Mouse (Mus musculus): ENCODE results near the gene Ttc22. TPM values are rescaled to one million over a fixed set of nuclear protein-coding genes. Genes with fewer than 3 reads are reported as not detected.
A peak's percentile ranks its signal among the peaks of the same experiment; 100 is the strongest.

Ttc22 gene
- total RNA-seq, 1 experiment from 2014 or later: not detected

DNA sequence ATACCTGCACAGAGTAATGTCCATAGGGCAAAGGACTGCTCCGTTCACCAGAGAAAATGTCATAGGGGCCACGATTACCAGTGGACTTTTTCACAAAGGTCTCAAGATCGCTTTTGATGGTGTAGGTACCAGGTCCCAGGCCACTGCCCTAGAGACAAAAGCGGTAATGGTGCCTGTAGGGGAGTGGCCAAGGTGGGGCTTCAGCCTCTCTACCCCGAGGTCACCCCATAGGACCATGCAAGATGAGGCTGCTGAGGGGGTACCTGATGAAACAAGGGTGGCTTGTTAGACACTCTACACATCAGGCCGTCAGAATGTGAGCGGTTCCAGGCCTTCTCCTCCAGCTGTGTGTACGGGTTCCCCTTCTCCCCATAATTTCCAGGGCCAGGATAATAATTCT, 9.1 kb upstream of the Ttc22 start:
- no peak for ATAC-seq (replicated peaks in 1 of 2; ENCODE audit: insufficient read depth in 1 of 2, low FRiP score in 2 of 2, low TSS enrichment in 1 of 2, low read depth in 1 of 2, poor library complexity in 2 of 2, severe bottlenecking in 2 of 2)

- no peak for ATAC-seq (replicated peaks in 1 of 2; ENCODE audit: insufficient read depth in 1 of 2, low FRiP score in 2 of 2, low TSS enrichment in 1 of 2, low read depth in 1 of 2, poor library complexity in 2 of 2, severe bottlenecking in 2 of 2)
These were observed 8.7 kb upstream of the Ttc22 start for GRCm38 (mm10) chr4:106613560-106613959.

DNA sequence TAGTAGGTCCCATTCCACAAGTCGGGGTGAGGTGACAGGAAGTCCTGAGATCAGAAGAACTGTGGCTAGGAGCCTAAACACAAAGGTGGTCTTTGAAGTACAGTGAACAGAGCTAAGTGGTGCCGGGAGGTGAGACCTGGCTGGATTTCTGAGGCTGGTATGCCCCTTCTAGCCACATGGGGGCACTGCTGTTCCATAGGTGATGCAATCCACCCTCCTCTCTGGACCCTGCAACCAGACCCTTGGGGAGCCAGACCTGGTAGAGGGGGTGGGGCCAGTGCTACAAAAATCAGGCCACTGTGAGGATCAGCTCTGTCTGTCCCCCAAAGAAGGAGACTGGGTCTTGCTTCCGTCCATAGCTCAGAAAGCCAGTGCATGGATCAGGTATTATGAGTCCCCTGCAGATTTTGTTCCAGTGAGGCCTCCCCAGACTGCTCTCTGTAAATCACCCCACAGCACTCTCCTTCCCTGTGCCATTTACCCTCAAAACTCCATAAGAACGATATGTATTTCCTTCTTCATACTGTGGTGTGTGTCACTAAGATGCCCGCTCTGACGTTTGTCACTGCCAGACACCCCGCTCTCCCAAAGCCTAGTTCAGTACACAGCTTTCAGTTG, 7.9 kb upstream of the Ttc22 start:
- peak; percentile 74 to 83 for ATAC-seq (replicated peaks in 1 of 2; ENCODE audit: insufficient read depth in 1 of 2, low FRiP score in 2 of 2, low TSS enrichment in 1 of 2, low read depth in 1 of 2, poor library complexity in 2 of 2, severe bottlenecking in 2 of 2)

DNA sequence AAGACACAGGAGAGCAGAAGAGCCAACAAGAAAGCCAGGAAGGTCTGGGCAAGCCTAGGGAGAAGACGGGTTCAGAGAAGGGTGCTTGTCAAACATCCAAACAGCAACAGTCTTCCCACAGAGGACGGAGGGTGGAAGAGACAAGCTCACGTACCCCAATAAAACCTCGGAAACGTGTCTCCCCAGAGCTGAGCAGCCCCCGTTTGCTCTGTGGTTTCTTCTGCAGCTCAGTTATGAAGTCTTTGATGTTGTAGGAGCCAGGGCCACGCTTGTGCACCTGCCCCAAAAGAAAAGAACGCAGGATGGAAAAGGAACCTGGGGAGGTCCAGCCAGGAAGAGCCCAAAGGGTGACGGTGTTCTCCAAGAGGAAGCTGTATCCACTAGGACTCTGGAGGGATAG, 7.4 kb upstream of the Ttc22 start:
- ATAC-seq (replicated peaks in 1 of 2; ENCODE audit: insufficient read depth in 1 of 2, low FRiP score in 2 of 2, low TSS enrichment in 1 of 2, low read depth in 1 of 2, poor library complexity in 2 of 2, severe bottlenecking in 2 of 2): no peak

- ATAC-seq (replicated peaks in 1 of 2; ENCODE audit: insufficient read depth in 1 of 2, low FRiP score in 2 of 2, low TSS enrichment in 1 of 2, low read depth in 1 of 2, poor library complexity in 2 of 2, severe bottlenecking in 2 of 2): no peak
These were observed 6.6 kb upstream of the Ttc22 start for GRCm38 (mm10) chr4:106615637-106616036.

GRCm38 (mm10) chr4:106617056-106617455, 5.2 kb upstream of the Ttc22 start, which contains the start of gene Lexm:
Gene Lexm (minus strand): TSS chr4:106617241.
- ATAC-seq (replicated peaks in 1 of 2; ENCODE audit: insufficient read depth in 1 of 2, low FRiP score in 2 of 2, low TSS enrichment in 1 of 2, low read depth in 1 of 2, poor library complexity in 2 of 2, severe bottlenecking in 2 of 2): peak; percentile 24 to 43; a peak in 1 of 4 replicates

- ATAC-seq (replicated peaks in 1 of 2; ENCODE audit: insufficient read depth in 1 of 2, low FRiP score in 2 of 2, low TSS enrichment in 1 of 2, low read depth in 1 of 2, poor library complexity in 2 of 2, severe bottlenecking in 2 of 2): no peak
These were observed 3.3 kb upstream of the Ttc22 start for GRCm38 (mm10) chr4:106618898-106619297.

GRCm38 (mm10) chr4:106621428-106621827, 804 bp upstream of the Ttc22 start:
- no peak for ATAC-seq (replicated peaks in 1 of 2; ENCODE audit: insufficient read depth in 1 of 2, low FRiP score in 2 of 2, low TSS enrichment in 1 of 2, low read depth in 1 of 2, poor library complexity in 2 of 2, severe bottlenecking in 2 of 2)

DNA sequence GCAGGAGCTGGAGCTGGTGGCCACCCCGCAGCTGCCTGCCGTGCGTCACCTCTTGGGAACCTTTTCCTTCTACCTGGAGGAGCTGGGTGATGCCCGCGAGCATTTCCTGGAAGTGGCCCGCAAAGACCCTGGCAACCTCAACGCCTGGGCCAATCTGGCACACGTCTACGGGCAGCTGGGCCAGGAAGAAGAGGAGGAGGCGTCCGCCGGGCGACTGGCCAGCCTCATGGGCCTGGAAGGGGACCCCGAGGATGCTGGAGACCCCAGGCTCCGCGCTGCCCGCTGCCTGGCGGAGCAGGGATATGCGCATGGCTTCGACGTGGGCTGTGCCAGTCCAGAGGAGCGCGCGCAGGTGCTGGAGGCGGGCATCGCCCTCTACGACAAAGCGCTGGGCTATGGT, 480 bp downstream of the Ttc22 start:
- no peak for ATAC-seq (replicated peaks in 1 of 2; ENCODE audit: insufficient read depth in 1 of 2, low FRiP score in 2 of 2, low TSS enrichment in 1 of 2, low read depth in 1 of 2, poor library complexity in 2 of 2, severe bottlenecking in 2 of 2)

GRCm38 (mm10) chr4:106624271-106624670, 2.0 kb downstream of the Ttc22 start:
- no peak for ATAC-seq (replicated peaks in 1 of 2; ENCODE audit: insufficient read depth in 1 of 2, low FRiP score in 2 of 2, low TSS enrichment in 1 of 2, low read depth in 1 of 2, poor library complexity in 2 of 2, severe bottlenecking in 2 of 2)

DNA sequence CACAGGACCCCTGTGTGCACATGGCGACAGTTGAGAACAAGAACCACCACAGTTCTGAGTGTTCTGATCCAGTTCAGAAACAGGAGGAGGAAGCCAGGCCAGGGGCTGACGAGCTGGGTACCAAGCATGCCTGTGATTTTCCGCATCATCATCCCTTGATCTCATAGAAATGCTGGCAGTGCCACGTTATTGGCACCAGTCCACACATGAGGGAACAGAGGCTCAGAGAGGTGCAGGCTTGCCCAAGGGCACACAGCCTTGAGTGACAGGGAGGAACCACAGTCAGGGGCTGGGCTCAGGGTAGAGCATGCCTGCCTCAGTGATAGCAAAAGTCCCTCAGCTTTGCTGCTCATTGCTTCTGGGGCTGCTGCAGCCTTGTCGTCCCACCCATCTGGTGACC, 5.6 kb downstream of the Ttc22 start:
- no peak for ATAC-seq (replicated peaks in 1 of 2; ENCODE audit: insufficient read depth in 1 of 2, low FRiP score in 2 of 2, low TSS enrichment in 1 of 2, low read depth in 1 of 2, poor library complexity in 2 of 2, severe bottlenecking in 2 of 2)

DNA sequence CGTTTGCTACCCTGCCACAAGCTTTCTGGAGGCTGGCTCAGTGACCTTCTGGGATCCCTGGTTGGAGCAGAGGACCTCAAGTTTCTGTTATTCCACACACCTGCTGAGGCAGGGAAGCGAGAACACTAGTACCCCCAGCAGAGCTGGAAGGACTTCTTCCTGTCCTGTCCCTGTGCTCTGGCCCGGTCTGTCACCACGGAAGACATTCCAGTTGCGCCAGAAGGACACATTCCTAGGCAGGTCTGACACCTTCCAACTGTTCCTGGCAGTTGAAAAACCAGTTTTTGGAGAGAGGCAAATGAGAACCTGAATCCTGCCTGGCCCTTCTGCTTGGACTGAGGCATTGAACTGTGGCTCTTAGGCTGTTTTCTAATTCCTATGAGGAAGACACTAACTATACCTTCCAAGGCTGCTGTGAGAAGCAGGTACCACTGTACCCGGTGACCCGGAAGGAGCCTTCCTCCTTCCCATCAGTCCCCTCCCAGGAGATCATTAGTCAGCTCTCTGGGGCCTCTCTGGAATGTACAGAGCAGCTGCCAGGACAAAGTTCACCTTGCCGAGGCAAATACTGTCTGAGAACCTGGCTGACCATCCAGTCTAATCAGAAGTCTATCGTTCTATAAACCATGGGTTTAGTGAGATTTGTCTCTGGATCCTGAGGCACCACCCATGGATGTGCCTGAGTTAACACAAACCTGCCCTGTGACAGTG, 6.6 kb downstream of the Ttc22 start:
- ATAC-seq (replicated peaks in 1 of 2; ENCODE audit: insufficient read depth in 1 of 2, low FRiP score in 2 of 2, low TSS enrichment in 1 of 2, low read depth in 1 of 2, poor library complexity in 2 of 2, severe bottlenecking in 2 of 2): no peak

- no peak for ATAC-seq (replicated peaks in 1 of 2; ENCODE audit: insufficient read depth in 1 of 2, low FRiP score in 2 of 2, low TSS enrichment in 1 of 2, low read depth in 1 of 2, poor library complexity in 2 of 2, severe bottlenecking in 2 of 2)
These were observed 7.1 kb downstream of the Ttc22 start for GRCm38 (mm10) chr4:106629374-106629773.

DNA sequence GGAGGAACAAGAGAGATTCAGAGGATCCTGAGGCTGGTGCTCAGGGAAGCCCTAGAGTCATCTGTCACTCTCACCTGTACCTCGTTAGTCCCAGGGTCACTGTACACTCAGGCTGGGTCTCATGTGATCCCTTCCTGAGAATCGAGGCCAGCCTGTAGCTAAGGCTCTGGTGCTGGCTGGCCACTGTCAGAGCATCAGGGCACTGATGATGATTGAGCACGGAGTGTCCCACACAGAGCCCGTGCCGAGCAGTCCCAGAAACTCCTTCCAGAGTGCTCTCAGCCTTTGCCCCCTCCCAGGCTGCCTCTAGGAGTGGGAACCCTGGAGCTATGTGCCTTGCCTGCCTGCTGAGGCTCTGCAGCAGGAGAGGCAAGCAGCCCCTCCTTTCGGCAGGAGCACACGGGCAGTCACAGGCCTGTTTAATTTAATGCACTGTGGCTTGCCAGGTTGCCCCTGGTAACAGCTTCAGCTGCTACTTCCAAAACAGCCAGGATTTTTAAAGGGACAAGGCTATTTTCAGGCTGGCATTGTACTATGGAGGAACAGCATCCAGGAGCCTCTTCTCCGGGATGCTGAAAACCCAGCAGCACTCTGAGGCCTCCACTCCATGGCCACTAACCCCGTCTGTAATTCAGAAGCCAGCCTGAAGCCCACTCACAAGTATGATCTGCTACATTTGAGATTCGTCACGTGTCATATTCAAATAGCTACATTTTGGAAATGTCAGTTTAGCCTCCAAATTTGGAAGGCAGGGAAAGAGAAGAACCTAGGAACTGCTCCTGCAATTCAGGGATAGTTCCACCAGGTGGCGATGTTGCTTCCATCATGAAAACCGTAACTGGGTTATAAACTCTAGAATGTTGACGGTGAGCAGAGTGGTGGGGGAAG, 8.3 kb downstream of the Ttc22 start:
- 0 out of 4 replicates have a peak, but pooled peaks have one; percentile 36 to 46 for ATAC-seq (replicated peaks in 1 of 2; ENCODE audit: insufficient read depth in 1 of 2, low FRiP score in 2 of 2, low TSS enrichment in 1 of 2, low read depth in 1 of 2, poor library complexity in 2 of 2, severe bottlenecking in 2 of 2)

DNA sequence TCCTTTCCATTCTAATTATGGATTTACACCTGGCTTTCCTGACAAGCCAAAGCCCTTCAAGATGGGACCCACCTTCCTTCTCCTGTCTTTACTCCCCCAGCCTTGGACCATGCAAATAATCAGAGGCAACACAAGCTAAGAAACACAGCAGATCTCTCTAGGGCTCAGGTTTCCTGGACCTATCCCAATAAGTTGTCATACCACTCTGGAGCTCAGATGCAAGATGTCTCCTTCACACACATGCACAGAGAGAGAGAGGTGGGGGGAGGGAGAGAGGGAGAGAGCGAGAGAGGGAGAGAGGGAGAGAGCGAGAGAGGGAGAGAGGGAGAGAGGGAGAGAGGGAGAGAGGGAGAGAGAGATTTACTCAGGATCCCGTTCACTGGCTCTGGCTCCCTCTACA, 10.1 kb downstream of the Ttc22 start:
- ATAC-seq (replicated peaks in 1 of 2; ENCODE audit: insufficient read depth in 1 of 2, low FRiP score in 2 of 2, low TSS enrichment in 1 of 2, low read depth in 1 of 2, poor library complexity in 2 of 2, severe bottlenecking in 2 of 2): no peak

DNA sequence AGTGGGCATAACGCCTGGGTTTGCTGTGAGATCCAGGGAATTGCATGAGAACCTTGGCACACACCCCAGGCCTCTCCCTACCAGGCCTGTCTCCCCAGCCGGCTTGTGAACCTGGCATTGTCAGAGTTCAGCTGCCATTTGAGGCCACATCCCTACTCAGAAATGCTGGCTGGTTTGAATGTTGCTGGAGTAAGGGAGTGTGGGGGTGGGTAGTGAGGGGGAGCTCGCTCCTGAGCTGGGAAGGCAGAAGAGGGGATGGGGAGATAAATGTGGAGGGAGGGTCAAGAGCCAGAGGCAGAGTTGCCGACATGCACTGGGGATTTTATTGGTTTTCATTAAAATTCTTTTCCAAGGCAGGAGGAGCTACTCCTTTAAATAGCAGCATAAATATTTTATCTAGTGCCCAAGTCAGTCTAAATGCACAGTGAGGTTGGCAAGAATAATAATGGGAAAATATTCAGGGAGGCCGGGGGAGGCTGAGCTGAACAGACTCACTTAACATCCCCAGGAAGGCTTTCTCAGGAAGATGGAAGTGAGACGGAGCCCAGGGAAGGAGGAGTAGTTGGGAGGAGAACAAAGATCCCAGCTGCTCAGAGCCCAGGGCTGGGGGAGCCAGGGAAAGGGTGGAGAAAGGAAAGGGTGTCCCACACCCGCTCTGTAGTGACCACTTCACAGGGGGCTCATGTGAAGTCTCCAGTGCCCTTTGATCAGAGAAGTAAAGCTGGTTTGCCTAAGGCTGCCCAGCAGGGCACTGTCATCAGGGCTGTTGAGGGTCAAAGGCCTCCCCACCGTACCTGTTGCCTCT, 11.3 kb downstream of the Ttc22 start:
- no peak for ATAC-seq (replicated peaks in 1 of 2; ENCODE audit: insufficient read depth in 1 of 2, low FRiP score in 2 of 2, low TSS enrichment in 1 of 2, low read depth in 1 of 2, poor library complexity in 2 of 2, severe bottlenecking in 2 of 2)

DNA sequence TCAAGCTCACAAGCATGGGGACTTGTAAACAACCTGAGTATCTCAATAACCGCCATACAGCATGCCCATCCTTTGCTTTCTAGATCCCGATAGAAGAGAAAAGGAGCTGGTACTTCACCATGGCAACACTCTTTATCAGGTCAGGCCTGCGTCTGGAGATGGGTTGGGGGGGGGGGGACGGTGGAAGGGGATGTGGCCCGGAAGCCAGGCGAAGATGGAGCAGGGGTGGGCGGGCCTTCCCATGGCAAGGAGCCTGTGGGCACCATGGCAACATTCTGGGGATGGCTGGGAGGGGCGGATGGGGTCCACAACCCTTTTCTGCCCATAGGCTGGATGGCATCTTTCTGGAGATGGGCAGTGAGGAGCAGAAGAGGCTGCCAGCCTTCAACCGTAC, 11.9 kb downstream of the Ttc22 start:
- no peak for ATAC-seq (replicated peaks in 1 of 2; ENCODE audit: insufficient read depth in 1 of 2, low FRiP score in 2 of 2, low TSS enrichment in 1 of 2, low read depth in 1 of 2, poor library complexity in 2 of 2, severe bottlenecking in 2 of 2)

Measured in hematopoietic stem cell, adult 5-6 weeks (primary cell).